Mouse (Mus musculus): ENCODE results near the gene Prn.

DNA sequence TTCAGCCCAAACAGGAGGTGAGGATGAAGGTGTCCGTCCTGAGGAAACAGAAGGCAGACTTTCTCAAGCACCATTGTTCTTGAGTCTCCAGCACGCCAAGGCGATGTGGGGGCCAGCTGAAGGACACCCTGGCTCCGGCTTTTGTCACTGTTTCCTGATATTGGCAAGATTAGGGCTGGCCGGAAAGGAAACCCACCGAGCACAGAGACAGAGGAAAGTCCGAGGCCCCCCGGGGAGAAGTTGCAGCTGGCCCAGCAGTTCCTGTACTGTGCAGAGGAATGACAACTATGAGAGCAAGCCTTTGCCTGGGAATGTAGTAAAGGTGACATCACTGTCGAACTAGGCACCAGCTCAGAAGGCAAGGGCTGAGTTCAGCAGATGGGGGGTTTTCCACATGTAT is 71.1 kb downstream of the Prn start:
- TF ChIP-seq CTCF (IDR thresholded peaks at IDR 0.05; ENCODE audit: control insufficient read depth, insufficient read depth, insufficient replicate concordance, low read depth, low read length) (no peak), POLR2A (IDR thresholded peaks at IDR 0.05; ENCODE audit: control insufficient read depth, low read depth, low read length) (no peak)
